Mouse (Mus musculus) megakaryocyte, embryonic 14.5 days (primary cell): ENCODE results near the gene Alpk1.

ENCODE experiments used
- FLI1 ChIP-seq: IDR thresholded peaks from 2 replicates; pipeline ENCODE4 v1.6.1; 2012; ENCODE audit warnings: low read length, inconsistent platforms, mixed read lengths
- GATA1 ChIP-seq: IDR thresholded peaks from 3 replicates; pipeline ENCODE4 v1.6.1; 2012; ENCODE audit warnings: mixed read lengths, low read length, inconsistent platforms, borderline replicate concordance

- TF ChIP-seq GATA1 (no peak), FLI1 (no peak)
Measured at GRCm38 (mm10) chr3:127728851-127729512, 51.3 kb downstream of the Alpk1 start.
